Mouse (Mus musculus): ENCODE results near the gene Fgf5.

Gene Fgf5

GRCm38 (mm10) chr5:98306528-98306927 is 52.5 kb downstream of the Fgf5 start:
- no peak for DNase-seq

- DNase-seq, result no peak
Measured at GRCm38 (mm10) chr5:98326625-98327024, 72.6 kb downstream of the Fgf5 start.

All from lung, postnatal 4 days (tissue).